9 mouse cellular contexts compared by ENCODE assay signal in genomic region chr12:102705216-102705871, GRCm38 (mm10). TPM values are rescaled to one million over a fixed set of nuclear protein-coding genes. Genes with fewer than 3 reads are reported as not detected.
DNase-seq lines count a peak whose midpoint lies in the region; ATAC-seq and TF ChIP-seq lines count a peak whose summit lies in the region.
"Had no signal": no experiment of that assay in that cellular context is flagged by ENCODE, and none has a peak within 500 bp of the region (broad histone marks: within the 10 kb centered on the region; RNA-seq: fewer than 3 reads in every experiment).

No protein-coding gene starts in this region.

- peak overlapping the region; percentile 75 for H3K4me3 ChIP-seq in ES-Bruce4 (ENCODE audit: low read depth, low read length)
- H3K4me3 ChIP-seq in forebrain, embryonic 15.5 days = peak overlapping the region; percentile 88
- peak overlapping the region; percentile 55 for H3K4me3 ChIP-seq in layer of hippocampus, adult 2 months
- peak overlapping the region; percentile 66 for H3K4me3 ChIP-seq in lung, adult 2 months (replicated peaks; ENCODE audit: extremely low read depth, low read depth, low read length)
- H3K4me3 ChIP-seq in neural tube, embryonic 15.5 days (replicated peaks) = peak overlapping the region; percentile 79

- H3K9ac ChIP-seq in ES-Bruce4 (ENCODE audit: low read depth, poor library complexity, severe bottlenecking) = peak overlapping the region; percentile 80
- peak overlapping the region; percentile 81 for H3K9ac ChIP-seq in forebrain, embryonic 15.5 days (replicated peaks)
- peak overlapping the region; percentile 79 for H3K9ac ChIP-seq in neural tube, embryonic 15.5 days (replicated peaks)

- H3K4me2 ChIP-seq in forebrain, embryonic 15.5 days (replicated peaks) = peak overlapping the region; percentile 71
- H3K4me2 ChIP-seq in neural tube, embryonic 15.5 days = peak overlapping the region; percentile 81

- intact Hi-C loops in heart, postnatal 25 days (cut with DNase I) = no loop called here

- no peaks in the 10 kb centered on the region for H3K9me3 ChIP-seq in ES-Bruce4 (replicated peaks; ENCODE audit: control insufficient read depth, insufficient read depth, low read length, poor library complexity, severe bottlenecking)
- H3K9me3 ChIP-seq in forebrain, embryonic 15.5 days = no peaks in the 10 kb centered on the region
- no peaks in the 10 kb centered on the region for H3K9me3 ChIP-seq in neural tube, embryonic 15.5 days (replicated peaks)

- H3K27me3 ChIP-seq in ES-Bruce4 (ENCODE audit: control insufficient read depth, insufficient read depth, low read length, poor library complexity, severe bottlenecking) = no peaks in the 10 kb centered on the region
- H3K27me3 ChIP-seq in forebrain, embryonic 15.5 days = no peaks in the 10 kb centered on the region
- H3K27me3 ChIP-seq in neural tube, embryonic 15.5 days (replicated peaks) = no peaks in the 10 kb centered on the region

- peak; percentile 95 for DNase-seq in cerebellum, adult 11 months
- DNase-seq in heart, postnatal 25 days (ENCODE audit: low spot score) = peak; percentile 60
- peak; percentile 84 to 94 for DNase-seq in layer of hippocampus, adult 2 months (ENCODE audit: low spot score in 2 of 2)
- peak; percentile 87 for DNase-seq in lung, adult 2 months
- peak; percentile 98 for DNase-seq in testis, postnatal 10 days (ENCODE audit: low spot score)

- no peaks in the 10 kb centered on the region for H3K36me3 ChIP-seq in ES-Bruce4 (ENCODE audit: control insufficient read depth, insufficient read depth, low read length, poor library complexity, severe bottlenecking)
- no peaks in the 10 kb centered on the region for H3K36me3 ChIP-seq in forebrain, embryonic 15.5 days
- H3K36me3 ChIP-seq in neural tube, embryonic 15.5 days = no peaks in the 10 kb centered on the region

- peak overlapping the region; percentile 80 for H3K27ac ChIP-seq in ES-Bruce4 (ENCODE audit: insufficient read depth, low read length)
- H3K27ac ChIP-seq in forebrain, embryonic 15.5 days (replicated peaks) = peak overlapping the region; percentile 95
- peak overlapping the region; percentile 90 for H3K27ac ChIP-seq in layer of hippocampus, adult 2 months
- H3K27ac ChIP-seq in neural tube, embryonic 15.5 days (replicated peaks) = peak overlapping the region; percentile 94

- no peak for TF ChIP-seq POLR2A in ES-Bruce4 (IDR thresholded peaks at IDR 0.05; ENCODE audit: insufficient read depth, low read length)
- no peak for TF ChIP-seq POLR2A in lung, adult 2 months (IDR thresholded peaks at IDR 0.05; ENCODE audit: borderline replicate concordance, extremely low read depth, low read depth, low read length)

- H3K4me1 ChIP-seq in ES-Bruce4 (ENCODE audit: control insufficient read depth, insufficient read depth, low read length) = peaks cover 12% of the 10 kb centered on the region
- H3K4me1 ChIP-seq in forebrain, embryonic 15.5 days = peaks cover 42% of the 10 kb centered on the region
- peaks cover 11% of the 10 kb centered on the region; the same call in 1 of the 2 replicates for H3K4me1 ChIP-seq in lung, adult 2 months (ENCODE audit: control insufficient read depth, insufficient read depth, low read length)
- peaks cover 48% of the 10 kb centered on the region for H3K4me1 ChIP-seq in neural tube, embryonic 15.5 days

- peak; percentile 52 for TF ChIP-seq CTCF in ES-Bruce4 (IDR thresholded peaks at IDR 0.05; ENCODE audit: low read depth, low read length)
- TF ChIP-seq CTCF in layer of hippocampus, adult 2 months (conservative IDR thresholded peaks at IDR 0.05) = peak; percentile 97
- peak; percentile 31; the same call in 1 of the 2 replicates for TF ChIP-seq CTCF in lung, adult 2 months (IDR thresholded peaks at IDR 0.05; ENCODE audit: insufficient read depth, low read length)

- WGBS in forebrain, embryonic 15.5 days = under 1% methylated on average over 38 of the region's 45 CpGs
- WGBS in lung, adult 2 months = 3% methylated on average over 45 of the region's 45 CpGs
- 1% methylated on average over 42 of the region's 45 CpGs for WGBS in neural tube, embryonic 15.5 days

- no peak for TF ChIP-seq EP300 in ES-Bruce4 (IDR thresholded peaks at IDR 0.05; ENCODE audit: insufficient read depth, low read depth, low read length)

- ATAC-seq in forebrain, embryonic 15.5 days (replicated peaks) = peak; percentile 73
- peak; percentile 82 for ATAC-seq in neural tube, embryonic 15.5 days (ENCODE audit: low FRiP score)

RNA-seq across cellular contexts. Expression of gene Itpk1, which starts 0.6 kb away (rescaled TPM):
- polyA plus RNA-seq in ES-Bruce4 (2011; ENCODE audit: insufficient read depth, insufficient read length, low read depth, missing spikeins) = 40.4 and 44.0 TPM in 2 replicates
- polyA plus RNA-seq in forebrain, embryonic 15.5 days (2015; fragmentation: Nextera tagmentation; extraction: Ambion mirVana) = 58.7 and 59.1 TPM in 2 replicates
- 1 to 10 TPM; 8.3 to 8.9 TPM for total RNA-seq in heart, postnatal 25 days (2021)
- total RNA-seq in layer of hippocampus, adult 2 months (2021) = 10 to 100 TPM; 66.6 to 76.8 TPM
- polyA plus RNA-seq in lung, adult 2 months (2012; rRNA removed) = 23.0 and 26.3 TPM in 2 replicates
- polyA plus RNA-seq in neural tube, embryonic 15.5 days (2015; fragmentation: Nextera tagmentation; extraction: Ambion mirVana) = 42.7 TPM in 2 replicates

RNA-seq across cellular contexts. Expression of gene Moap1, which starts 38.1 kb away (rescaled TPM):
- polyA plus RNA-seq in ES-Bruce4 (2011; ENCODE audit: insufficient read depth, insufficient read length, low read depth, missing spikeins) = 6.7 and 7.5 TPM in 2 replicates
- 48.9 and 53.2 TPM in 2 replicates for polyA plus RNA-seq in forebrain, embryonic 15.5 days (2015; fragmentation: Nextera tagmentation; extraction: Ambion mirVana)
- total RNA-seq in heart, postnatal 25 days (2021) = 1 to 10 TPM; 7.3 to 7.9 TPM
- total RNA-seq in layer of hippocampus, adult 2 months (2021) = 10 to 100 TPM; 24.3 to 24.9 TPM
- 0.45 and 0.63 TPM in 2 replicates for polyA plus RNA-seq in lung, adult 2 months (2012; rRNA removed)
- polyA plus RNA-seq in neural tube, embryonic 15.5 days (2015; fragmentation: Nextera tagmentation; extraction: Ambion mirVana) = 62.5 and 76.5 TPM in 2 replicates

RNA-seq across cellular contexts. Expression of gene Tmem251, which starts 38.2 kb away (rescaled TPM):
- polyA plus RNA-seq in ES-Bruce4 (2011; ENCODE audit: insufficient read depth, insufficient read length, low read depth, missing spikeins) = 6.3 TPM in 2 replicates
- 11.4 and 12.7 TPM in 2 replicates for polyA plus RNA-seq in forebrain, embryonic 15.5 days (2015; fragmentation: Nextera tagmentation; extraction: Ambion mirVana)
- total RNA-seq in heart, postnatal 25 days (2021) = 1 to 10 TPM; 3.3 to 3.9 TPM
- 1 to 10 TPM; 5.1 TPM for total RNA-seq in layer of hippocampus, adult 2 months (2021)
- polyA plus RNA-seq in lung, adult 2 months (2012; rRNA removed) = 2.1 and 2.6 TPM in 2 replicates
- polyA plus RNA-seq in neural tube, embryonic 15.5 days (2015; fragmentation: Nextera tagmentation; extraction: Ambion mirVana) = 11.7 and 11.9 TPM in 2 replicates

RNA-seq across cellular contexts. Expression of gene Gm28051, which starts 52.2 kb away (rescaled TPM):
- not detected in 2 replicates for polyA plus RNA-seq in ES-Bruce4 (2011; ENCODE audit: insufficient read depth, insufficient read length, low read depth, missing spikeins)
- polyA plus RNA-seq in forebrain, embryonic 15.5 days (2015; fragmentation: Nextera tagmentation; extraction: Ambion mirVana) = not detected in 2 replicates
- total RNA-seq in heart, postnatal 25 days (2021) = not detected
- not detected for total RNA-seq in layer of hippocampus, adult 2 months (2021)
- polyA plus RNA-seq in lung, adult 2 months (2012; rRNA removed) = not detected in 2 replicates
- not detected in 2 replicates for polyA plus RNA-seq in neural tube, embryonic 15.5 days (2015; fragmentation: Nextera tagmentation; extraction: Ambion mirVana)
- polyA plus RNA-seq: large intestine, adult 2 months had no signal

RNA-seq across cellular contexts. Expression of gene Gon7, which starts 52.3 kb away (rescaled TPM):
- polyA plus RNA-seq in ES-Bruce4 (2011; ENCODE audit: insufficient read depth, insufficient read length, low read depth, missing spikeins) = 23.6 and 26.6 TPM in 2 replicates
- polyA plus RNA-seq in forebrain, embryonic 15.5 days (2015; fragmentation: Nextera tagmentation; extraction: Ambion mirVana) = 42.4 and 45.4 TPM in 2 replicates
- 10 to 100 TPM; 10.8 to 11.7 TPM for total RNA-seq in heart, postnatal 25 days (2021)
- 10 to 100 TPM; 13.2 to 13.4 TPM for total RNA-seq in layer of hippocampus, adult 2 months (2021)
- polyA plus RNA-seq in lung, adult 2 months (2012; rRNA removed) = 13.3 and 16.8 TPM in 2 replicates
- 47.4 and 47.9 TPM in 2 replicates for polyA plus RNA-seq in neural tube, embryonic 15.5 days (2015; fragmentation: Nextera tagmentation; extraction: Ambion mirVana)

Comparison
In these comparisons a context has a peak if more than half of its experiments do, and no peak if none do; other contexts are left out.
1. Peak in every context shown above with its lines: DNase-seq, ATAC-seq, H3K4me3 ChIP-seq and H3K27ac ChIP-seq.
2. CTCF ChIP-seq: peak in every context shown above with its lines; median percentile 97 in layer of hippocampus, adult 2 months; 52 in ES-Bruce4; 31 in lung, adult 2 months.